In genomic region chr6:61063129-61063528, GRCm38 (mm10) we compare ENCODE assay signal across 9 mouse cellular contexts.
DNase-seq lines count a peak whose midpoint lies in the region; ATAC-seq and TF ChIP-seq lines count a peak whose summit lies in the region.
"Had no signal": no experiment of that assay in that cellular context is flagged by ENCODE, and none has a peak within 500 bp of the region (broad histone marks: within the 10 kb centered on the region; RNA-seq: fewer than 3 reads in every experiment).

No protein-coding gene starts in this region.

- H3K4me1 ChIP-seq in forebrain, postnatal 0 days (ENCODE audit: insufficient read depth), result peaks cover 3% of the 10 kb centered on the region; the same call in 1 of the 2 replicates
- peaks cover 17% of the 10 kb centered on the region for H3K4me1 ChIP-seq in forebrain, embryonic 16.5 days (replicated peaks; ENCODE audit: control insufficient read depth, insufficient read depth, low read length)
- H3K4me1 ChIP-seq in hindbrain, embryonic 16.5 days (ENCODE audit: control insufficient read depth, insufficient read depth, low read depth, low read length), result peaks cover 4% of the 10 kb centered on the region

- no peaks in the 10 kb centered on the region for H3K27me3 ChIP-seq in forebrain, postnatal 0 days (ENCODE audit: insufficient read depth, low read length)
- H3K27me3 ChIP-seq in forebrain, embryonic 16.5 days (replicated peaks; ENCODE audit: control insufficient read depth, insufficient read depth, low read length), result no peaks in the 10 kb centered on the region
- no peaks in the 10 kb centered on the region for H3K27me3 ChIP-seq in hindbrain, embryonic 16.5 days (replicated peaks; ENCODE audit: control insufficient read depth, insufficient read depth, low read length)
- H3K27me3 ChIP-seq: neural tube, embryonic 13.5 days had no signal

- peak; percentile 69 for DNase-seq in forebrain, postnatal 0 days
- DNase-seq in spleen, postnatal 36 days (ENCODE audit: low spot score in 2 of 2), result peak; percentile 18 to 25
- DNase-seq in spleen, adult 12 weeks (ENCODE audit: low spot score), result no peak
- DNase-seq in embryo, embryonic 11 days, result peak; percentile 61
- peak; percentile 43 for DNase-seq in lung, postnatal 36 days
- no peak for DNase-seq in gastrocnemius, postnatal 36 days

- WGBS in forebrain, postnatal 0 days, result 24% methylated on average over 4 of the region's 4 CpGs
- WGBS in forebrain, embryonic 16.5 days, result 29% methylated on average over 4 of the region's 4 CpGs
- WGBS in hindbrain, embryonic 16.5 days, result 30% methylated on average over 4 of the region's 4 CpGs

- no peaks in the 10 kb centered on the region for H3K9me3 ChIP-seq in forebrain, postnatal 0 days (ENCODE audit: low read length)
- H3K9me3 ChIP-seq in forebrain, embryonic 16.5 days (ENCODE audit: control insufficient read depth, low read length), result no peaks in the 10 kb centered on the region
- no peaks in the 10 kb centered on the region for H3K9me3 ChIP-seq in hindbrain, embryonic 16.5 days (ENCODE audit: control insufficient read depth, low read length)
- H3K9me3 ChIP-seq: neural tube, embryonic 13.5 days had no signal

- peak; percentile 71 for TF ChIP-seq CTCF in forebrain, postnatal 0 days (IDR thresholded peaks at IDR 0.05; ENCODE audit: low read depth)

- no peaks in the 10 kb centered on the region for H3K36me3 ChIP-seq in forebrain, postnatal 0 days (ENCODE audit: insufficient read depth)
- H3K36me3 ChIP-seq in forebrain, embryonic 16.5 days (ENCODE audit: control insufficient read depth, insufficient read depth), result no peaks in the 10 kb centered on the region
- no peaks in the 10 kb centered on the region for H3K36me3 ChIP-seq in hindbrain, embryonic 16.5 days (ENCODE audit: control insufficient read depth, insufficient read depth, low read length)
- H3K36me3 ChIP-seq: neural tube, embryonic 13.5 days had no signal

- H3K27ac ChIP-seq in forebrain, postnatal 0 days (ENCODE audit: low read depth, low read length), result no peak overlapping the region
- H3K27ac ChIP-seq in forebrain, embryonic 16.5 days (ENCODE audit: low read length), result no peak overlapping the region
- no peak overlapping the region for H3K27ac ChIP-seq in hindbrain, embryonic 16.5 days (ENCODE audit: low read depth, low read length)
- H3K27ac ChIP-seq: neural tube, embryonic 13.5 days had no signal

- intact Hi-C loops in gastrocnemius, postnatal 36 days (cut with DNase I), result loop anchor here (10.0 kb wide), 1 partner anchor 242 kb away; no protein-coding TSS in a partner anchor

- no peak overlapping the region for H3K9ac ChIP-seq in forebrain, postnatal 0 days
- no peak overlapping the region for H3K9ac ChIP-seq in forebrain, embryonic 16.5 days (replicated peaks; ENCODE audit: low read depth, low read length)
- no peak overlapping the region for H3K9ac ChIP-seq in hindbrain, embryonic 16.5 days (ENCODE audit: low read depth, low read length)
- H3K9ac ChIP-seq: neural tube, embryonic 13.5 days had no signal

- H3K4me3 ChIP-seq in forebrain, postnatal 0 days (ENCODE audit: low read depth, low read length), result no peak overlapping the region
- no peak overlapping the region for H3K4me3 ChIP-seq in forebrain, embryonic 16.5 days (replicated peaks; ENCODE audit: low read length)
- no peak overlapping the region for H3K4me3 ChIP-seq in hindbrain, embryonic 16.5 days (ENCODE audit: low read length)
- H3K4me3 ChIP-seq: neural tube, embryonic 13.5 days had no signal

- no peak overlapping the region for H3K4me2 ChIP-seq in forebrain, postnatal 0 days (ENCODE audit: low read depth)
- no peak overlapping the region for H3K4me2 ChIP-seq in forebrain, embryonic 16.5 days (ENCODE audit: low read length)
- H3K4me2 ChIP-seq in hindbrain, embryonic 16.5 days (ENCODE audit: low read length), result no peak overlapping the region
- H3K4me2 ChIP-seq: neural tube, embryonic 13.5 days had no signal

- peak; percentile 47 for ATAC-seq in forebrain, postnatal 0 days
- ATAC-seq in forebrain, embryonic 16.5 days, result no peak
- ATAC-seq in hindbrain, embryonic 16.5 days, result no peak

Comparison
In these comparisons a context has a peak if more than half of its experiments do, and no peak if none do; other contexts are left out.
1. DNase-seq: peak in forebrain, postnatal 0 days (single experiment), spleen, postnatal 36 days (2 of 2), embryo, embryonic 11 days (single experiment) and lung, postnatal 36 days (single experiment); none in spleen, adult 12 weeks (single experiment) and gastrocnemius, postnatal 36 days (0 of 2).